Mouse (Mus musculus) CH12.LX (cell line): ENCODE data around the gene Cldn20. TPM values are rescaled to one million over a fixed set of nuclear protein-coding genes. Genes with fewer than 3 reads are reported as not detected.

ENCODE experiments used
- DNase-seq: peaks from one replicate; pipeline ENCODE4 v3.0.0-alpha.2; 2013; ENCODE audit errors: extremely low read depth
- H3K27ac ChIP-seq: 2 replicates; pipeline ENCODE4 v1.5.1; 2012; ENCODE audit warnings: low read depth, mild to moderate bottlenecking, control low read depth, moderate library complexity; ENCODE audit not compliant: insufficient read depth
- H3K27me3 ChIP-seq: replicated peaks from 2 replicates; pipeline ENCODE3; 2012; ENCODE audit warnings: inconsistent platforms
- H3K36me3 ChIP-seq, 2 experiments: replicated peaks in 1 of 2; 2 replicates each; pipeline versions ENCODE3 to v1.6.1; 2012; ENCODE audit warnings: inconsistent platforms in 1 of 2, low read length in 1 of 2, mild to moderate bottlenecking in 1 of 2, mixed read lengths in 1 of 2, moderate library complexity in 1 of 2; ENCODE audit not compliant: control insufficient read depth in 1 of 2, insufficient read depth in 1 of 2
- H3K4me1 ChIP-seq, 2 experiments: 2 replicates each; pipeline ENCODE4 v1.6.1; 2012; ENCODE audit warnings: inconsistent platforms in 1 of 2, moderate library complexity in 1 of 2; ENCODE audit not compliant: insufficient read depth in 2 of 2, control insufficient read depth in 1 of 2
- H3K4me2 ChIP-seq: 2 replicates; pipeline ENCODE4 v1.6.1; 2012; ENCODE audit warnings: low read depth, mild to moderate bottlenecking, control low read depth; ENCODE audit not compliant: poor library complexity, insufficient read depth, severe bottlenecking
- H3K4me3 ChIP-seq, 3 experiments: fragments of 150-350 bp in 1 of 3; sonication (generic) in 1 of 3; replicated peaks in 1 of 3; 2 replicates each; pipeline versions ENCODE3 to v1.5.1; 2011 to 2012; ENCODE audit warnings: low read depth in 2 of 3, low read length in 2 of 3, mild to moderate bottlenecking in 2 of 3, moderate library complexity in 2 of 3, control low read depth in 1 of 3, improper control_type of control experiment in 1 of 3, inconsistent platforms in 1 of 3, mixed read lengths in 1 of 3; ENCODE audit not compliant: poor library complexity in 1 of 3
- H3K79me2 ChIP-seq: replicated peaks from 2 replicates; pipeline ENCODE4 v1.6.1; 2012; ENCODE audit warnings: mild to moderate bottlenecking, moderate library complexity; ENCODE audit not compliant: control insufficient read depth, poor library complexity, insufficient read depth, severe bottlenecking; ENCODE audit errors: extremely low read depth
- H3K9ac ChIP-seq: 2 replicates; pipeline ENCODE4 v1.6.1; 2012; ENCODE audit warnings: low read depth, mild to moderate bottlenecking, control low read depth, moderate library complexity; ENCODE audit not compliant: insufficient read depth
- H3K9me3 ChIP-seq: replicated peaks from 2 replicates; pipeline ENCODE3; 2012; ENCODE audit warnings: low read length, inconsistent platforms, mixed read lengths
- CHD1 ChIP-seq: IDR thresholded peaks from 2 replicates; pipeline ENCODE4 v1.6.1; 2012; ENCODE audit warnings: low read depth, low read length, improper control_type of control experiment, inconsistent platforms
- CHD2 ChIP-seq: IDR thresholded peaks from 2 replicates; pipeline ENCODE4 v1.6.1; 2011; ENCODE audit warnings: low read length, improper control_type of control experiment
- E2F4 ChIP-seq: IDR thresholded peaks from 2 replicates; pipeline ENCODE4 v1.6.1; 2011; ENCODE audit warnings: low read depth, low read length, improper control_type of control experiment; ENCODE audit not compliant: insufficient replicate concordance
- ETS1 ChIP-seq: conservative IDR thresholded peaks from 2 replicates; pipeline ENCODE4 v1.6.1; 2012; ENCODE audit warnings: low read depth, mild to moderate bottlenecking, inconsistent platforms, low read length, improper control_type of control experiment, moderate library complexity
- GABPA ChIP-seq: IDR thresholded peaks from 2 replicates; pipeline ENCODE4 v1.6.1; 2012; ENCODE audit warnings: low read depth, low read length, improper control_type of control experiment, inconsistent platforms; ENCODE audit not compliant: insufficient replicate concordance
- HCFC1 ChIP-seq: IDR thresholded peaks from 2 replicates; pipeline ENCODE4 v1.6.1; 2012; ENCODE audit warnings: low read depth, mild to moderate bottlenecking, inconsistent platforms, low read length, improper control_type of control experiment
- IRF4 ChIP-seq: IDR thresholded peaks from 2 replicates; pipeline ENCODE4 v1.6.1; 2014; ENCODE audit warnings: low read depth, mild to moderate bottlenecking, inconsistent platforms, low read length, improper control_type of control experiment
- JUN ChIP-seq: IDR thresholded peaks from 2 replicates; pipeline ENCODE4 v1.6.1; 2011; ENCODE audit warnings: low read depth, mild to moderate bottlenecking, low read length, improper control_type of control experiment, moderate library complexity; ENCODE audit not compliant: insufficient read depth
- JUND ChIP-seq: conservative IDR thresholded peaks from 2 replicates; pipeline ENCODE4 v1.6.1; 2011; ENCODE audit warnings: low read depth, low read length, improper control_type of control experiment
- MAFK ChIP-seq: IDR thresholded peaks from 2 replicates; pipeline ENCODE4 v1.6.1; 2011; ENCODE audit warnings: low read length, improper control_type of control experiment; ENCODE audit not compliant: insufficient replicate concordance
- MAZ ChIP-seq: IDR thresholded peaks from 2 replicates; pipeline ENCODE4 v1.6.1; 2012; ENCODE audit warnings: low read depth, mild to moderate bottlenecking, inconsistent platforms, low read length, improper control_type of control experiment, moderate library complexity
- MEF2A ChIP-seq: IDR thresholded peaks from 2 replicates; pipeline ENCODE4 v1.6.1; 2014; ENCODE audit warnings: low read depth, mild to moderate bottlenecking, inconsistent platforms, low read length, improper control_type of control experiment, borderline replicate concordance
- MXI1 ChIP-seq: IDR thresholded peaks from 2 replicates; pipeline ENCODE4 v1.6.1; 2011; ENCODE audit warnings: mild to moderate bottlenecking, low read depth, low read length, improper control_type of control experiment
- MYC ChIP-seq: IDR thresholded peaks from 2 replicates; pipeline ENCODE4 v1.6.1; 2011; ENCODE audit warnings: low read depth, mild to moderate bottlenecking, improper control_type of control experiment, low read length
- NELFE ChIP-seq: IDR thresholded peaks from 2 replicates; pipeline ENCODE4 v1.6.1; 2011; ENCODE audit warnings: low read depth, low read length, improper control_type of control experiment
- PAX5 ChIP-seq: IDR thresholded peaks from 2 replicates; pipeline ENCODE4 v1.6.1; 2012; ENCODE audit warnings: low read length, inconsistent platforms, mixed read lengths
- SIN3A ChIP-seq: IDR thresholded peaks from 2 replicates; pipeline ENCODE4 v1.6.1; 2012; ENCODE audit warnings: low read length, improper control_type of control experiment, inconsistent platforms
- SMC3 ChIP-seq: IDR thresholded peaks from 2 replicates; pipeline ENCODE4 v1.6.1; 2011; ENCODE audit warnings: low read depth, low read length, improper control_type of control experiment
- TBP ChIP-seq: conservative IDR thresholded peaks from 2 replicates; pipeline ENCODE4 v1.6.1; 2011; ENCODE audit warnings: low read depth, low read length, improper control_type of control experiment
- TCF12 ChIP-seq: IDR thresholded peaks from 2 replicates; pipeline ENCODE4 v1.6.1; 2014; ENCODE audit warnings: low read depth, mild to moderate bottlenecking, inconsistent platforms, low read length, improper control_type of control experiment
- USF2 ChIP-seq: conservative IDR thresholded peaks from 2 replicates; pipeline ENCODE4 v1.6.1; 2011; ENCODE audit warnings: low read depth, low read length, improper control_type of control experiment
- ZKSCAN1 ChIP-seq: IDR thresholded peaks from 2 replicates; pipeline ENCODE4 v1.6.1; 2012; ENCODE audit warnings: low read depth, inconsistent platforms, low read length, improper control_type of control experiment, borderline replicate concordance
- ZMIZ1 ChIP-seq: IDR thresholded peaks from 2 replicates; pipeline ENCODE4 v1.6.1; 2012; ENCODE audit warnings: low read depth, mild to moderate bottlenecking, inconsistent platforms, low read length, improper control_type of control experiment
- ZNF384 ChIP-seq: IDR thresholded peaks from 2 replicates; pipeline ENCODE4 v1.6.1; 2012; ENCODE audit warnings: low read depth, low read length, improper control_type of control experiment, inconsistent platforms
- dilution Hi-C: fragments of 300-500 bp; cut with MboI; formaldehyde crosslinking; loops from 2 replicates; pipeline ENCODE4 v1.14.3; 2020; ENCODE audit warnings: low sequenced_read_pairs; ENCODE audit not compliant: extremely low pct_unique_long_range_greater_than_20kb, extremely low pct_ligation_motif_present
- in situ Hi-C: fragments of 300-500 bp; cut with MboI; formaldehyde crosslinking; loops from 3 replicates; pipeline ENCODE4 v1.14.3; 2019; ENCODE audit warnings: low sequenced_read_pairs, low pct_ligation_motif_present, low pct_unique_long_range_greater_than_20kb, mixed read lengths
- polyA plus RNA-seq: library from polyadenylated mRNA; unstranded; fragments of >175 nt; gene quantifications from 2 replicates; pipeline ENCODE4 v1.2.1, GENCODE M21; 2012; ENCODE audit warnings: low read depth; ENCODE audit not compliant: insufficient read length
- total RNA-seq, 2 experiments: library from RNA; depleted of rRNA; stranded (reverse); fragments of 300-350 nt in 1 of 2; fragments of >200 nt in 1 of 2; gene quantifications; 2 replicates each; pipeline ENCODE4 v1.2.3; 2012 to 2014

Cldn20 gene
- total and polyA plus RNA-seq, 3 experiments, result 0.73 TPM; not detected in 2

DNA sequence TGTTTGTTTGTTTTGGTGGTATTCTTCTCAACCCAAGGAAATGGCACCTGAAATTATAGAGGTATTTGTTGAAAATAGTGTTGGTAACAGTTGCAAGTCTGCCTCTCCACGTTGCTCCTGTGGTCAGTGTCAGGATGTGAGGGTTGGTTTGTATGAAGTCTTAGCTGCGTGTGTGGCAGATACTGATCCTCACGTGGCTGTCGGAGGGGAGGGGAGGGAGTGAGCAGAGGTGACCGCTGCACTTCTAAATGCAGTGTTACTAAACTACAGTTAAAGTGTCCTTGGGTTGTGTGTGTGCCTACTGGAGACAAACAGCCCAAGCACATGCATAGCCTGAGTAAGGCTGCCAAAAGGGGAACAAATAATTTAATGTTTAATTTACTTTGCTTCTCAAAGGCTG lies 41.3 kb upstream of the Cldn20 start:
- dilution Hi-C loops, result no loop called here
- peaks cover 3 to 70% of the 10 kb centered on the region in 2 experiments for H3K36me3 ChIP-seq
- no peaks in the 10 kb centered on the region for H3K79me2 ChIP-seq

GRCm38 (mm10) chr17:3491667-3492066 lies 40.7 kb upstream of the Cldn20 start:
- Histone ChIP-seq H3K36me3 (peaks cover 3 to 66% of the 10 kb centered on the region in 2 experiments), H3K27ac (no peak overlapping the region), H3K27me3 (no peaks in the 10 kb centered on the region), H3K4me1 (no peaks in the 10 kb centered on the region), H3K4me2 (no peak overlapping the region), H3K9ac (no peak overlapping the region), H3K79me2 (no peaks in the 10 kb centered on the region), H3K4me3 (no peak overlapping the region), H3K9me3 (no peaks in the 10 kb centered on the region)
- TF ChIP-seq ZNF384, result no peak
- TF ChIP-seq TBP, result no peak
- TF ChIP-seq MAFK, result no peak
- no peak for TF ChIP-seq ZKSCAN1
- no peak for TF ChIP-seq NELFE
- no peak for TF ChIP-seq JUND
- TF ChIP-seq SIN3A, result no peak
- no peak for TF ChIP-seq TCF12
- TF ChIP-seq JUN, result no peak
- TF ChIP-seq IRF4, result no peak
- no peak for TF ChIP-seq PAX5
- TF ChIP-seq MXI1, result no peak
- TF ChIP-seq MAZ, result no peak
- TF ChIP-seq SMC3, result no peak
- TF ChIP-seq ZMIZ1, result no peak
- TF ChIP-seq CHD1, result no peak
- no peak for TF ChIP-seq GABPA
- no peak for TF ChIP-seq CHD2
- TF ChIP-seq ETS1, result no peak
- TF ChIP-seq MEF2A, result no peak
- in situ Hi-C loops (no loop called here), dilution Hi-C loops (no loop called here)
- no peak for DNase-seq

More for the DNA sequence above, 41.3 kb upstream of the Cldn20 start:
- DNase-seq, result no peak
- in situ Hi-C loops, result no loop called here
- Histone ChIP-seq H3K27me3 (no peaks in the 10 kb centered on the region), H3K27ac (no peak overlapping the region), H3K4me1 (no peaks in the 10 kb centered on the region), H3K4me3 (no peak overlapping the region)
- TF ChIP-seq USF2 (no peak), HCFC1 (no peak), JUND (no peak), MAFK (no peak), ZNF384 (no peak), MYC (no peak), MXI1 (no peak), E2F4 (no peak), JUN (no peak)
- TF ChIP-seq, all 38 proteins: peak for 0
- H3K4me2 ChIP-seq, result no peak overlapping the region
- H3K9me3 ChIP-seq, result no peaks in the 10 kb centered on the region
- no peak overlapping the region for H3K9ac ChIP-seq
